Mouse (Mus musculus) hindbrain, embryonic 12.5 days (tissue): Measurements from ENCODE around the gene Rnf41. TPM values are rescaled to one million over a fixed set of nuclear protein-coding genes. Genes with fewer than 3 reads are reported as not detected.
A peak's percentile ranks its signal among the peaks of the same experiment; 100 is the strongest.

Source experiments
- ATAC-seq: fragments of 200-750 bp; cut with Nextera tagmentation; 2 replicates; pipeline ENCODE4 v1.8.0; 2017; ENCODE audit warnings: moderate TSS enrichment; ENCODE audit not compliant: low FRiP score
- H3K27ac ChIP-seq: fragments of 300-500 bp; sonication (generic); 2 replicates; pipeline ENCODE4 v1.5.1; 2016; ENCODE audit warnings: mild to moderate bottlenecking
- H3K27me3 ChIP-seq: fragments of 300-500 bp; sonication (generic); 2 replicates; pipeline ENCODE4 v1.6.1; 2016; ENCODE audit warnings: mild to moderate bottlenecking
- H3K36me3 ChIP-seq: fragments of 300-500 bp; sonication (generic); 2 replicates; pipeline ENCODE4 v1.6.1; 2016; ENCODE audit warnings: mild to moderate bottlenecking
- H3K4me1 ChIP-seq: fragments of 300-500 bp; sonication (generic); 2 replicates; pipeline ENCODE4 v1.6.1; 2016
- H3K4me2 ChIP-seq: fragments of 300-500 bp; sonication (generic); replicated peaks from 2 replicates; pipeline ENCODE4 v1.6.1; 2016; ENCODE audit warnings: mild to moderate bottlenecking
- H3K4me3 ChIP-seq: fragments of 300-500 bp; sonication (generic); 2 replicates; pipeline ENCODE4 v1.5.1; 2016; ENCODE audit warnings: mild to moderate bottlenecking
- H3K9ac ChIP-seq: fragments of 300-500 bp; sonication (generic); 2 replicates; pipeline ENCODE4 v1.6.1; 2016; ENCODE audit warnings: mild to moderate bottlenecking, moderate library complexity
- H3K9me3 ChIP-seq: fragments of 300-500 bp; sonication (generic); replicated peaks from 2 replicates; pipeline ENCODE4 v1.6.1; 2016; ENCODE audit warnings: mild to moderate bottlenecking
- WGBS: fragments of 180-500 bp; shearing (Covaris S2); methylation state at CpG from one replicate; pipeline ENCODE4 v1.1.7; 2016; 5-methylcytosine and 5-hydroxymethylcytosine counted together
- polyA plus RNA-seq: library from polyadenylated mRNA; unstranded; fragments of >200 nt; fragmentation: Nextera tagmentation; extraction: Ambion mirVana; gene quantifications from 2 replicates; pipeline ENCODE4 v1.2.1, GENCODE M21; 2016

Gene Rnf41
- polyA plus RNA-seq, 1 experiment from 2014 or later, result 61.4 TPM

GRCm38 (mm10) chr10:128435873-128436272 is 24.4 kb downstream of the Rnf41 start:
- Histone ChIP-seq H3K27me3 (no peaks in the 10 kb centered on the region), H3K4me3 (no peak overlapping the region), H3K9ac (no peak overlapping the region), H3K9me3 (no peaks in the 10 kb centered on the region), H3K4me2 (no peak overlapping the region), H3K27ac (0 out of 2 replicates have a peak overlapping the region, but pooled peaks have one; percentile 25), H3K36me3 (peaks cover 77% of the 10 kb centered on the region), H3K4me1 (peaks cover 8% of the 10 kb centered on the region; the same call in 1 of the 2 replicates)
- WGBS, result 91% methylated on average over 5 of the region's 5 CpGs
- ATAC-seq, result no peak

GRCm38 (mm10) chr10:128436376-128436775 is 24.9 kb downstream of the Rnf41 start:
- peaks cover 77% of the 10 kb centered on the region for H3K36me3 ChIP-seq
- no peak overlapping the region for H3K27ac ChIP-seq
- WGBS, result 91% methylated on average over 8 of the region's 8 CpGs
- H3K9ac ChIP-seq, result no peak overlapping the region
- H3K4me3 ChIP-seq, result no peak overlapping the region
- ATAC-seq, result no peak
- no peaks in the 10 kb centered on the region for H3K9me3 ChIP-seq
- H3K4me2 ChIP-seq, result no peak overlapping the region
- H3K27me3 ChIP-seq, result no peaks in the 10 kb centered on the region
- H3K4me1 ChIP-seq, result peaks cover 8% of the 10 kb centered on the region; the same call in 1 of the 2 replicates

GRCm38 (mm10) chr10:128438675-128439279 is 27.3 kb downstream of the Rnf41 start:
- WGBS, result 84% methylated on average over 10 of the region's 10 CpGs

GRCm38 (mm10) chr10:128440407-128440806 is 28.9 kb downstream of the Rnf41 start:
- 67% methylated on average over 10 of the region's 10 CpGs for WGBS
- ATAC-seq, result no peak
- H3K4me3 ChIP-seq, result no peak overlapping the region
- no peaks in the 10 kb centered on the region for H3K9me3 ChIP-seq
- H3K27ac ChIP-seq, result no peak overlapping the region
- no peaks in the 10 kb centered on the region for H3K27me3 ChIP-seq
- no peak overlapping the region for H3K4me2 ChIP-seq
- peaks cover under 1% of the 10 kb centered on the region; the same call in 1 of the 2 replicates for H3K4me1 ChIP-seq
- H3K36me3 ChIP-seq, result peaks cover 58% of the 10 kb centered on the region
- H3K9ac ChIP-seq, result no peak overlapping the region

More at GRCm38 (mm10) chr10:128438675-128439279, 27.3 kb downstream of the Rnf41 start:
- Histone ChIP-seq H3K27ac (no peak overlapping the region), H3K9ac (no peak overlapping the region), H3K4me1 (peaks cover 8% of the 10 kb centered on the region; the same call in 1 of the 2 replicates), H3K27me3 (no peaks in the 10 kb centered on the region), H3K9me3 (no peaks in the 10 kb centered on the region), H3K4me3 (no peak overlapping the region), H3K4me2 (no peak overlapping the region), H3K36me3 (peaks cover 68% of the 10 kb centered on the region)
- ATAC-seq, result no peak

- WGBS, result 83% methylated on average over 10 of the region's 10 CpGs
- no peak overlapping the region for H3K27ac ChIP-seq
- peaks cover 47% of the 10 kb centered on the region for H3K36me3 ChIP-seq
- H3K9me3 ChIP-seq, result no peaks in the 10 kb centered on the region
- H3K27me3 ChIP-seq, result no peaks in the 10 kb centered on the region
- no peak overlapping the region for H3K4me3 ChIP-seq
- ATAC-seq, result no peak
- H3K9ac ChIP-seq, result no peak overlapping the region
- no peak overlapping the region for H3K4me2 ChIP-seq
- H3K4me1 ChIP-seq, result no peaks in the 10 kb centered on the region
These were observed 30.1 kb downstream of the Rnf41 start for GRCm38 (mm10) chr10:128441324-128442119.

- H3K9ac ChIP-seq, result no peak overlapping the region
- H3K9me3 ChIP-seq, result no peaks in the 10 kb centered on the region
- 87% methylated on average over 1 of the region's 1 CpGs for WGBS
- H3K36me3 ChIP-seq, result peaks cover 37% of the 10 kb centered on the region
- no peaks in the 10 kb centered on the region for H3K4me1 ChIP-seq
- no peak for ATAC-seq
- H3K27me3 ChIP-seq, result no peaks in the 10 kb centered on the region
- no peak overlapping the region for H3K4me2 ChIP-seq
- no peak overlapping the region for H3K27ac ChIP-seq
- no peak overlapping the region for H3K4me3 ChIP-seq
These were observed 31.3 kb downstream of the Rnf41 start for GRCm38 (mm10) chr10:128442718-128443117.

- 73% methylated on average over 6 of the region's 6 CpGs for WGBS
- Histone ChIP-seq H3K9me3 (no peaks in the 10 kb centered on the region), H3K4me3 (no peak overlapping the region), H3K36me3 (peaks cover 21% of the 10 kb centered on the region), H3K9ac (no peak overlapping the region), H3K27ac (no peak overlapping the region), H3K4me2 (no peak overlapping the region), H3K4me1 (no peaks in the 10 kb centered on the region), H3K27me3 (no peaks in the 10 kb centered on the region)
- ATAC-seq, result no peak
These were observed 32.9 kb downstream of the Rnf41 start for GRCm38 (mm10) chr10:128444354-128444753.

GRCm38 (mm10) chr10:128445407-128445806 is 34.0 kb downstream of the Rnf41 start:
- Histone ChIP-seq H3K27me3 (no peaks in the 10 kb centered on the region), H3K27ac (no peak overlapping the region), H3K9me3 (no peaks in the 10 kb centered on the region), H3K36me3 (peaks cover 10% of the 10 kb centered on the region), H3K4me2 (no peak overlapping the region), H3K4me1 (no peaks in the 10 kb centered on the region), H3K4me3 (no peak overlapping the region), H3K9ac (no peak overlapping the region)
- no peak for ATAC-seq
- 90% methylated on average over 4 of the region's 4 CpGs for WGBS

- no peak overlapping the region for H3K27ac ChIP-seq
- no peaks in the 10 kb centered on the region for H3K4me1 ChIP-seq
- H3K9ac ChIP-seq, result no peak overlapping the region
- no peak for ATAC-seq
- 82% methylated on average over 6 of the region's 6 CpGs for WGBS
- H3K9me3 ChIP-seq, result no peaks in the 10 kb centered on the region
- H3K36me3 ChIP-seq, result no peaks in the 10 kb centered on the region
- no peak overlapping the region for H3K4me2 ChIP-seq
- no peak overlapping the region for H3K4me3 ChIP-seq
- H3K27me3 ChIP-seq, result no peaks in the 10 kb centered on the region
These were observed 39.6 kb downstream of the Rnf41 start for GRCm38 (mm10) chr10:128451014-128451413.

- H3K4me1 ChIP-seq, result no peaks in the 10 kb centered on the region
- no peaks in the 10 kb centered on the region for H3K9me3 ChIP-seq
- no peak overlapping the region for H3K27ac ChIP-seq
- H3K27me3 ChIP-seq, result no peaks in the 10 kb centered on the region
- no peak overlapping the region for H3K4me2 ChIP-seq
- no peaks in the 10 kb centered on the region for H3K36me3 ChIP-seq
- no peak overlapping the region for H3K9ac ChIP-seq
- H3K4me3 ChIP-seq, result no peak overlapping the region
- ATAC-seq, result no peak
- WGBS, result 82% methylated on average over 3 of the region's 3 CpGs
These were observed 43.0 kb downstream of the Rnf41 start for GRCm38 (mm10) chr10:128454471-128454870.

GRCm38 (mm10) chr10:128455280-128455679 is 43.8 kb downstream of the Rnf41 start:
- Histone ChIP-seq H3K4me1 (peaks cover 2% of the 10 kb centered on the region), H3K4me3 (no peak overlapping the region), H3K9me3 (no peaks in the 10 kb centered on the region), H3K36me3 (no peaks in the 10 kb centered on the region), H3K27me3 (no peaks in the 10 kb centered on the region), H3K4me2 (0 out of 2 replicates have a peak overlapping the region, but pooled peaks have one; percentile 31), H3K27ac (no peak overlapping the region), H3K9ac (no peak overlapping the region)
- WGBS, result 5% methylated on average over 6 of the region's 6 CpGs
- no peak for ATAC-seq

GRCm38 (mm10) chr10:128457676-128458075 is 46.2 kb downstream of the Rnf41 start:
- H3K27me3 ChIP-seq, result no peaks in the 10 kb centered on the region
- H3K27ac ChIP-seq, result no peak overlapping the region
- WGBS, result 85% methylated on average over 6 of the region's 6 CpGs
- H3K36me3 ChIP-seq, result peaks cover 14% of the 10 kb centered on the region
- H3K4me2 ChIP-seq, result no peak overlapping the region
- H3K9me3 ChIP-seq, result no peaks in the 10 kb centered on the region
- H3K4me1 ChIP-seq, result peaks cover 12% of the 10 kb centered on the region
- ATAC-seq, result no peak
- no peak overlapping the region for H3K9ac ChIP-seq
- no peak overlapping the region for H3K4me3 ChIP-seq
